Mouse (Mus musculus): ENCODE measurements at regions not wholly inside any gene's neighbourhood (a gene's known extent, or its start where the extent isn't known, plus 50 kb on each side); places are given as distances from the start of the nearest gene placed in this dataset.
A peak's percentile ranks its signal among the peaks of the same experiment; 100 is the strongest.

- Histone ChIP-seq H3K27ac (ENCODE audit: low read length) (peak overlapping the region; percentile 10; the same call in 1 of the 2 replicates), H3K4me1 (ENCODE audit: control insufficient read depth, insufficient read depth, low read length) (peaks cover 7% of the 10 kb centered on the region; the same call in 1 of the 2 replicates), H3K9me3 (replicated peaks; ENCODE audit: control insufficient read depth, low read length, poor library complexity, severe bottlenecking) (no peaks in the 10 kb centered on the region), H3K36me3 (ENCODE audit: control insufficient read depth, insufficient read depth, low read length) (no peaks in the 10 kb centered on the region), H3K9ac (ENCODE audit: low read depth, low read length) (no peak overlapping the region), H3K4me3 (ENCODE audit: low read depth, low read length) (no peak overlapping the region), H3K27me3 (ENCODE audit: control insufficient read depth, insufficient read depth, low read depth, low read length) (no peaks in the 10 kb centered on the region; the same call in 1 of the 2 replicates), H3K4me2 (ENCODE audit: low read length) (peak overlapping the region; percentile 32; the same call in 1 of the 2 replicates)
- ATAC-seq, result no peak
- 12% methylated on average over 2 of the region's 2 CpGs for WGBS
These were observed 162.2 kb upstream of the Kiz start for GRCm38 (mm10) chr2:146693484-146693883.

GRCm38 (mm10) chr2:146694041-146694440 lies 161.6 kb upstream of the Kiz start:
- ATAC-seq, result peak; percentile 85
- WGBS, result 5% methylated on average over 5 of the region's 5 CpGs
- Histone ChIP-seq H3K4me1 (ENCODE audit: control insufficient read depth, insufficient read depth, low read length) (peaks cover 7% of the 10 kb centered on the region; the same call in 1 of the 2 replicates), H3K4me3 (ENCODE audit: low read depth, low read length) (no peak overlapping the region), H3K9ac (ENCODE audit: low read depth, low read length) (no peak overlapping the region; the same call in 1 of the 2 replicates), H3K4me2 (ENCODE audit: low read length) (peak overlapping the region; percentile 32), H3K9me3 (replicated peaks; ENCODE audit: control insufficient read depth, low read length, poor library complexity, severe bottlenecking) (no peaks in the 10 kb centered on the region), H3K27ac (ENCODE audit: low read length) (0 out of 2 replicates have a peak overlapping the region, but pooled peaks have one; percentile 23), H3K27me3 (ENCODE audit: control insufficient read depth, insufficient read depth, low read depth, low read length) (no peaks in the 10 kb centered on the region), H3K36me3 (ENCODE audit: control insufficient read depth, insufficient read depth, low read length) (no peaks in the 10 kb centered on the region)

GRCm38 (mm10) chr2:146696277-146696676 lies 159.4 kb upstream of the Kiz start:
- no peak overlapping the region for H3K27ac ChIP-seq (ENCODE audit: low read length)
- peaks cover 7% of the 10 kb centered on the region; the same call in 1 of the 2 replicates for H3K4me1 ChIP-seq (ENCODE audit: control insufficient read depth, insufficient read depth, low read length)
- no peaks in the 10 kb centered on the region for H3K27me3 ChIP-seq (ENCODE audit: control insufficient read depth, insufficient read depth, low read depth, low read length)
- no peak overlapping the region for H3K9ac ChIP-seq (ENCODE audit: low read depth, low read length)
- ATAC-seq, result no peak
- no peaks in the 10 kb centered on the region for H3K36me3 ChIP-seq (ENCODE audit: control insufficient read depth, insufficient read depth, low read length)
- H3K4me2 ChIP-seq (ENCODE audit: low read length), result no peak overlapping the region
- 93% methylated on average over 2 of the region's 2 CpGs for WGBS
- H3K9me3 ChIP-seq (replicated peaks; ENCODE audit: control insufficient read depth, low read length, poor library complexity, severe bottlenecking), result no peaks in the 10 kb centered on the region
- no peak overlapping the region for H3K4me3 ChIP-seq (ENCODE audit: low read depth, low read length)

GRCm38 (mm10) chr2:146696727-146697126 lies 158.9 kb upstream of the Kiz start:
- Histone ChIP-seq H3K27ac (ENCODE audit: low read length) (no peak overlapping the region), H3K9ac (ENCODE audit: low read depth, low read length) (no peak overlapping the region), H3K36me3 (ENCODE audit: control insufficient read depth, insufficient read depth, low read length) (no peaks in the 10 kb centered on the region), H3K4me3 (ENCODE audit: low read depth, low read length) (no peak overlapping the region), H3K4me2 (ENCODE audit: low read length) (no peak overlapping the region), H3K9me3 (replicated peaks; ENCODE audit: control insufficient read depth, low read length, poor library complexity, severe bottlenecking) (no peaks in the 10 kb centered on the region), H3K4me1 (ENCODE audit: control insufficient read depth, insufficient read depth, low read length) (peaks cover 7% of the 10 kb centered on the region; the same call in 1 of the 2 replicates), H3K27me3 (ENCODE audit: control insufficient read depth, insufficient read depth, low read depth, low read length) (no peaks in the 10 kb centered on the region)
- 94% methylated on average over 4 of the region's 4 CpGs for WGBS
- no peak for ATAC-seq

GRCm38 (mm10) chr2:146710676-146711075 lies 145.0 kb upstream of the Kiz start:
- Histone ChIP-seq H3K4me1 (ENCODE audit: control insufficient read depth, insufficient read depth, low read length) (0 out of 2 replicates have a peak, but pooled peaks cover 3% of the 10 kb centered on the region), H3K27ac (ENCODE audit: low read length) (no peak overlapping the region), H3K9ac (ENCODE audit: low read depth, low read length) (no peak overlapping the region), H3K4me3 (ENCODE audit: low read depth, low read length) (no peak overlapping the region), H3K4me2 (ENCODE audit: low read length) (no peak overlapping the region; the same call in 1 of the 2 replicates), H3K9me3 (replicated peaks; ENCODE audit: control insufficient read depth, low read length, poor library complexity, severe bottlenecking) (no peaks in the 10 kb centered on the region), H3K36me3 (ENCODE audit: control insufficient read depth, insufficient read depth, low read length) (no peaks in the 10 kb centered on the region), H3K27me3 (ENCODE audit: control insufficient read depth, insufficient read depth, low read depth, low read length) (no peaks in the 10 kb centered on the region)
- 27% methylated on average over 8 of the region's 8 CpGs for WGBS
- ATAC-seq, result peak; percentile 91

- Histone ChIP-seq H3K36me3 (ENCODE audit: control insufficient read depth, insufficient read depth, low read length) (no peaks in the 10 kb centered on the region), H3K9me3 (replicated peaks; ENCODE audit: control insufficient read depth, low read length, poor library complexity, severe bottlenecking) (0 out of 2 replicates have a peak, but pooled peaks cover 3% of the 10 kb centered on the region), H3K27ac (ENCODE audit: low read length) (peak overlapping the region; percentile 43), H3K4me2 (ENCODE audit: low read length) (peak overlapping the region; percentile 30), H3K9ac (ENCODE audit: low read depth, low read length) (no peak overlapping the region), H3K27me3 (ENCODE audit: control insufficient read depth, insufficient read depth, low read depth, low read length) (peaks cover 3% of the 10 kb centered on the region), H3K4me1 (ENCODE audit: control insufficient read depth, insufficient read depth, low read length) (peaks cover 29% of the 10 kb centered on the region), H3K4me3 (ENCODE audit: low read depth, low read length) (no peak overlapping the region)
- ATAC-seq, result no peak
- 13% methylated on average over 10 of the region's 10 CpGs for WGBS
These were observed 134.4 kb upstream of the Kiz start for GRCm38 (mm10) chr2:146721184-146721715.

GRCm38 (mm10) chr2:146722351-146723025 lies 133.2 kb upstream of the Kiz start:
- Histone ChIP-seq H3K27me3 (ENCODE audit: control insufficient read depth, insufficient read depth, low read depth, low read length) (peaks cover 3% of the 10 kb centered on the region), H3K9me3 (replicated peaks; ENCODE audit: control insufficient read depth, low read length, poor library complexity, severe bottlenecking) (no peaks in the 10 kb centered on the region), H3K4me1 (ENCODE audit: control insufficient read depth, insufficient read depth, low read length) (peaks cover 29% of the 10 kb centered on the region), H3K4me2 (ENCODE audit: low read length) (no peak overlapping the region), H3K4me3 (ENCODE audit: low read depth, low read length) (no peak overlapping the region), H3K9ac (ENCODE audit: low read depth, low read length) (no peak overlapping the region), H3K36me3 (ENCODE audit: control insufficient read depth, insufficient read depth, low read length) (no peaks in the 10 kb centered on the region), H3K27ac (ENCODE audit: low read length) (peak overlapping the region; percentile 70)
- 5% methylated on average over 8 of the region's 8 CpGs for WGBS
- ATAC-seq, result 0 out of 2 replicates have a peak, but pooled peaks have one; percentile 44

- Histone ChIP-seq H3K9me3 (replicated peaks; ENCODE audit: control insufficient read depth, low read length, poor library complexity, severe bottlenecking) (no peaks in the 10 kb centered on the region), H3K4me2 (ENCODE audit: low read length) (peak overlapping the region; percentile 22), H3K36me3 (ENCODE audit: control insufficient read depth, insufficient read depth, low read length) (no peaks in the 10 kb centered on the region), H3K4me1 (ENCODE audit: control insufficient read depth, insufficient read depth, low read length) (peaks cover 29% of the 10 kb centered on the region), H3K27me3 (ENCODE audit: control insufficient read depth, insufficient read depth, low read depth, low read length) (peaks cover 3% of the 10 kb centered on the region), H3K4me3 (ENCODE audit: low read depth, low read length) (no peak overlapping the region), H3K27ac (ENCODE audit: low read length) (peak overlapping the region; percentile 67), H3K9ac (ENCODE audit: low read depth, low read length) (no peak overlapping the region)
- 13% methylated on average over 9 of the region's 9 CpGs for WGBS
- peak; percentile 68 for ATAC-seq
These were observed 132.5 kb upstream of the Kiz start for GRCm38 (mm10) chr2:146723172-146723571.

- H3K4me1 ChIP-seq (ENCODE audit: control insufficient read depth, insufficient read depth, low read length), result peaks cover 29% of the 10 kb centered on the region
- H3K9me3 ChIP-seq (replicated peaks; ENCODE audit: control insufficient read depth, low read length, poor library complexity, severe bottlenecking), result no peaks in the 10 kb centered on the region
- H3K9ac ChIP-seq (ENCODE audit: low read depth, low read length), result no peak overlapping the region
- H3K27me3 ChIP-seq (ENCODE audit: control insufficient read depth, insufficient read depth, low read depth, low read length), result peaks cover 3% of the 10 kb centered on the region
- H3K27ac ChIP-seq (ENCODE audit: low read length), result peak overlapping the region; percentile 67
- 23% methylated on average over 4 of the region's 4 CpGs for WGBS
- peak; percentile 34; the same call in 1 of the 2 replicates for ATAC-seq
- H3K36me3 ChIP-seq (ENCODE audit: control insufficient read depth, insufficient read depth, low read length), result no peaks in the 10 kb centered on the region
- peak overlapping the region; percentile 22; the same call in 1 of the 2 replicates for H3K4me2 ChIP-seq (ENCODE audit: low read length)
- no peak overlapping the region for H3K4me3 ChIP-seq (ENCODE audit: low read depth, low read length)
These were observed 132.0 kb upstream of the Kiz start for GRCm38 (mm10) chr2:146723671-146724070.

Measured in midbrain, embryonic 16.5 days (tissue).